Mouse (Mus musculus) cerebellum, adult 9-11 months (tissue): ENCODE results near the gene Ahnak.
"Not testable (repeated sequence)": the region's sequence is repeated elsewhere in the genome, so short reads cannot be mapped to it uniquely, and the experiment has no call there.

ENCODE experiments used
- DNase-seq: peaks from one replicate; pipeline ENCODE4 v3.0.0; 2022

The Ahnak gene

DNA sequence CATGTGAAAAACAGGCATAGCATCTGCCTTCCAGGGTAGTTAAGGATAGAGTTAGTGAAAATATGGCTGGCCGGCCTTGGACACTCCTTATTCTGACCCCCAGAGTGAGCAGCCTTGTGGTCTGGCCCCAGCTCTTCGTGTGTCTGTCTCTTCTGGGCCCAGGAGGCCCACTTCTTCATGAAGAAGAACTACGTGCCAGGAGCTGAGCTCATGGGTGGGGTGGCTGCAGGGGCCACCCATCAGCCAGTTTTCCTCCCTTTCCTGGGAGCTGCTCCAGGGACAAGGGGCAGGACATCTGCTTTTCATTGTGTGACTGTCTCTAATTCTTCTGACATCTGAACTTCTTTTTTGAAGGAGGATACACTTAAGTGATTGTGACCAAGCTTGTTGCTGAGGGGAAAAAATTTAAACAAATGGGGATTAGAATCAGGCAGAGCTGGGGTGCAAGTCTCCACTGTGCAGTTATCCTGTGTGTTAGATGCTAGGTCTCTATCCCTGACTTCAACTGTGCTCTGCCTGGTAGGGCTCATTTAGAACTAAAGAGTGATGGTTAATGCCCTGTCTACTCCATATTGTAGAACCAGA lies 116.1 kb downstream of the Ahnak start:
- DNase-seq: no peak

DNA sequence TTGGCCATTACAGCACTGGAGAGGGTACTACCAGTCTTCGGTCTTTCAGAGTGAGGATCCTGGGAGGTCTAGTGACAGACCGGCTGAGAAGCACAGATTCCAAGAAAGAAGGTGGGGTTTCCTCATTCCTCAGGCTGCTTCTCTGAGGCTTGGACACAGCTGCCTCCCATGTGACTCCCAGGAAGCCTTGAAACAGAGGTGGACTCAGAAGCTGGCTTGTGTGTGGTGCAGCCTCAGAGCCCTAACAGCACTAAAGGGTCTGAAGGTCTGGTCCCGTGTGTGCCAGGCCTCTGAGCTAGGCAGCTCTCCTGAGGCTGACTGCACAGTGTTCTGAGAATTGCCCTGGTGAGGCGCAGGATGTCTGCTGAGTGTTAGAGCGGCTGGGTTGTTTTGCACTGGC lies 117.0 kb downstream of the Ahnak start:
- no peak for DNase-seq

DNA sequence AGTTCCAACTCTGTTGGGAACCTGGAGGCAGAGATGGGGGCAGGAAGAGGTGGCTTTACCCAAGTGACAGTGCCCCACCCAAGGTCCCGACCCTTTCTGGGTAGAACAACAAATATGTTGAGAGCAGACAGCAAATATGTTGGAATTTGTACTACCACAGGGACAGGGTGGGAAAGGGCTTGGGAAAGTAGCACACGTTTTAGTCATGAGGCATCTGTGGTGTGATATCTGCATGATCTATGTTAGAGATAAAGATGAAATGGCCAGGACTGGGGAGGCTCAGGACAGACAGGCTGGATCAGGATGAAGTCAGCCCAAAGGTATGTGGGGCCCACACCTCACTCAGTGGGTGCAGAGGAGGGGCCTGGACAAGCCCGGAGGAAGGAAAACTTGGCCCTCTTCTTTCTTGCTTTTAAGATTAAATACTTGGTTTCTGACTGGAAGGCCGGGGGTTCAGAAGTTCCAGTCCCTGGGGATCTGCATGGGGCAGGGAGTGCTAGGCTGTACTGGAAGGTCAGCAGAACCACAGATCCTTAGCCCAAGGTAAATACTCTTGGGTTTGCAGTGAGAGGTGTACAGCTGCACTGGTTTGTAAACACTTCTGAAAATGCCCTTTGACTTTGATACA lies 117.8 kb downstream of the Ahnak start:
- no peak for DNase-seq

DNA sequence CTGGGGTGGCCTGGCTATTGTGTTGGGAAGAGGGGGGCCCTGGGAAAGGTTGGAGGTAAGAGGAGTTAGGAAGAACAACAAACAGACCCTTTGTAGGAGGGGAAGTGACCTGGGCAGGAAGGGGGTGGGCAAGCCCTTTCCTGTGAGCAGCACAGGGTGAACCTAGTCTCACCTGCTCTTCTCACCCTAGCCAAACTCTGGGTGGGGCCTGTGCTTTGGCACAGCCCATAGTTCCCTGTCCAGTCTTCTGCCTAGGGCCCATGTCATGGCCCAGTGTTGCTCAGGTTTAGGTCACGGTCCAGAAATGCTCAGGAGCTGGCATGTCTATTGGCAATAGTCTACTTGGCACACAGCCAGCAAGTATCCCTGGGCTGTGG lies 118.3 kb downstream of the Ahnak start:
- DNase-seq: no peak

DNA sequence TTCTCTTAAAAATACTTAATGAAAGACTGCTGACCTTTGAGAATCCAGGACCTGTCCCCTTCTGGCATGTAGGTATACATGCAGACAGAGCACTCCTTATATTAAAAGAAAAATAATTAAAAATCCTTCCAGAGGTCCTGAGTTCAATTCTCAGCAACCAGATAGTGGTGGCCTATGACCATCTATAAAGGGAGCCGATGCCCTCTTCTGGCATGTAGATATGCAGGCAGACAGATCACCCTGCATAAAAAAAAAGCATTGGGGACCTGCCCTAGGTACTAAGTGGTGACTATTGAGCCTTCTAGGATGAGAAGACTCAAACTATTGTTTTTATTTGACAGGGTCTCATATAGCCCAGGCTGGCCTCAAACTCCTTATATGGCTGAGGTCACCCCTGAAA lies 119.5 kb downstream of the Ahnak start:
- DNase-seq: no peak

DNA sequence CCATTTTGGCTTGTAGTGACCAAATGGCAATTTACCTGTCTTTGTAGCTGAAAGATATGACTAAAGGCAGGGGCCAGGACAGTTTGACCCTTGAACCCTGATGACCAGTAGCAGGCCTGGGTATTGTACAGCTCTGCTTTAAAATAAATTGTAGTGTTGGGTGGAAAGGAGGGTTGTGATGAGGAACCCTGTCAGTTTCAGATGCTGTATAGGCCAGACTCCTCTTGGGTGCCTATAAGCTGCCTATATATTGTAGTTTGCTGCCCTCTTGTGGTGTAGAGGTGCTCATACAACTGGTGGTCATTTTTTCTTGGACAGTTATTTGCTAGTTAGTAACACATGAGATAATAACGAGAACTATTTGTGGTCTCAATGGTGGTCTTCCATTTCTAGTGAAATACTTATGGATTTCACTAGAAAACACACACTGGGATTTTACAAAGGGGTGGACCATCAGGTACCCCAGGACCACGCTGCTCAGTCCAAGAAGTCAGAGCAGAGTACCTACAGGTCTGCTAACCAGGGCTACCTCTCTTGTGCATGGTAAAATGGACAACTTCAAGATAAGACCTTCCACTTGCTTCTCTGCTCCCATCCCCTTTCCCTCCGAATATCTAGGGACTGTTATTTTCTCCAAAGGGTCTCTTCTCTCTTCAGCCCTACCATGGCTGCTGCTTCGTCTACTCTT lies 121.2 kb downstream of the Ahnak start:
- peak; percentile 66 for DNase-seq

DNA sequence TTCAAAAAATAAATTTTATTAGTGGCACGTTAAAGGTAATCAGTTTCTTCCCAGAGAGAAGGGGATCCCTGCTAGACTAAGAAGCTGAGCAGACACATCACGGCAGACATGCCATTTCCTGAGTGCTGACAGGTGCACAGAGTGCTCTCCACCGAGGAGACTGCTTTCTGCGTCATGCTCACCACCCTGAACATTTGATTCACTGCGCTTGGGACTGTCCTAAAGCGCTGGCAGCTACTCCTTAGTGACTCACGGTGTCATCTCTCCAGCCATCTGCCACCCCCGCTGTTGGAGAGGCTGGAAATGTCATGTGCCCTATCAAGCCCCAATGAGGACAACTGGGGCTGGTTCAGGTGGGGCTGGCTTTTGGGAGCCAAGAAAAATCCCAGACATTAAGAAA lies 123.0 kb downstream of the Ahnak start:
- peak; percentile 94 for DNase-seq

DNA sequence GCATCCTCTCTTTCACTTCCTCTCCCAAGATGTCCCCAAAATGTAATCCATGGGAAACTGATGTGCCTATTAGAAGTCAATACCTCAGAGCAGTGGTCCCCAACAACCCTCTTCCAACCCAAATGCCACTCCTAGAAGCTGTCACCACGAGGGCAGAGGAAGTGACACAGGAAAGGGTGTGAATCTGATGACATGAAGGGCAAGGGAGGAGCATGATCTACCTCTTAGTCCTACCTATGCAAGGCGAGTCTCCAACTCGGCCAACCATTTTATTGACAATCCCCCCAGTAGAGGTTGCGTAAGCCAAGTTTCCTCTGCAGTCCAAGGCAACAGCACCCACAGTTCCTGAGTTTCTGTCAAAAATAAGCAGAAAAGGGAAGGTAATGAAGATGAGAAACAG lies 127.2 kb downstream of the Ahnak start:
- no peak for DNase-seq

DNA sequence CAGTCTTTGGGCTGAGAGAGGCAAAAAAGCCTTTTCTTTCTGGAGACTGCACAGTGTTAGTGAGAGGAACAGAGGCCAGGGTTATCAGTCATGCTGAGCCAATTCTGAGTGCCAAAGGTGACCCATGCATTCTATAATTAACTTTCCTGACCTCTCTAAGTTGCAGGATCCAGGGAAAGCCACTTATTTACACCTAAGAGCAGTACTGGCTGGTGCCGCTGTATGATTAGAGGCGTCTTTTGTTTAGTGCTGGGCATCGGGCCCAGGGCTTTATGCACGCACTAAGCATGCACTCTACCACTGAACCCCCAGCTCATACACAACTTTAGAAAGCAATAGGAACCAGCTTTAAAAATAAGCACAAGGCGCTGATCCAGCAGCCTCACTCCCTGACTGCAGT lies 128.2 kb downstream of the Ahnak start:
- no peak for DNase-seq

DNA sequence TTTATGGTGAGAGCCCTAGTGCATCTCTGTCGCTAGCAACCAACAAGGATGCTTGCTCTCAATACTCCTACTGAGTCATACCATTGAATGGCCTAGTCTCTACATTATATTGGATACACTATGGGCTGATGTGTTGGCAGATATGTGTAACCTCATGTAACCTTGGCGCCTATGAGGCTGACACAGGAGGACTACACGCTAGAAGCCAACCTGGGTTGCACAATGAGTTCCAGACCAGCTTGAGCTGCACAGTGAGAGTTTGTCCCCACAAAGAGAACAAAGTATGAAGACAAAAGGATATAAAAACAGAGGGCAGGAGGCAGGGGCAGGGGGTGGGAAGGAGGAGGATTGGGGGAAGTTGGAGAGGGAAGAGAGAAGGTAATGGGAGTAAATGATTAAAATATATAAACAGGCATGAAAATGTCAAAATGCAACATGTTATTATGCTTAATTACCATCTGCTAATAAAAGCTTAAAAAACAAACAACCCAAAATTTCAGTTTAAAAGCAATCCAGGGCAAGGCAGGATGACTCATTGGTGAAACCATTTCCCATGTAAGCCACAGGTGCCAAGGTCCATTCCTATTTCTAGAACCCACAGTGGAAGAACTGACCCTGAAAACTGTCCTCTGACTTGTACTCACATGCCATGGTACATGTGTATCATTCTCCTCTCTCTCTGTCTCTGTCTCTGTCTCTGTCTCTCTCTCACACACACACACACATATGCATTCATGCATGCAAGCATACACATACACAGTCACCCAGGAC lies 130.8 kb downstream of the Ahnak start:
- no peak for DNase-seq

DNA sequence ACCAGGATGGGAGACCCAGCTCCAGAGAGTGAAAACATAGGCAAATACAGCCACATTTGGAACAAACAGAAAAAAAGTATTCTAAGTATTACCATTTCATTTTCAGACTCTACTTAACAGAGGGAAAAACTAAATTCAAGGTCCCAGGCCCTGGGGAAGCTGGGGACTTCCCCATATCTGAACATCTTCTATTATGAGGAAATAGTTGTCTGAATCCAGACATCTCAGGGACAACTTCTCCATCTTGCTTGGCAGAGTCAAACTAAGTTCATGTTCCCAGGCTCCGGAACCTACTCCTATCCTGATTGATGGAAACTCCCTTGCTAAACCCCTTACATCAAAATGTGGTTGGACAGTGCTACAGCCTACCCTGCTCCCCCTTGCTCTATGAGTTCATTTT lies 133.3 kb downstream of the Ahnak start:
- DNase-seq: no peak

DNA sequence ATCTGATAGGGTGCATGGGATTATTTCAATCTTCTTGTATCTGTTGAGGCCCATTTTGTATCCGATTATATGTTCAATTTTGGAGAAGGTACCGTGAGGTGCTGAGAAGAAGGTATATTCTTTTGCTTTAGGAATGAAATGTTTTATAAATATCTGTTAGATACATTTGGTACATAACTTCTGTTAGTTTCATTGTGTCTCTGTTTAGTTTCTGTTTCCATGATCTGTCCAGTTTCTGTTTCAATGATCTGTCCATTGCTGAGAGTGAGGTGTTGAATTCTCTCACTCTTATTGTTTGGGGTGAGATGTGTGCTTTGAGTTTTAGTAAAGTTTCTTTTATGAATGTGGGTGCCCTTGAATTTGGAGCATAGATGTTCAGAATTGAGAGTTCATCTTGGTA lies 134.9 kb downstream of the Ahnak start:
- not testable (repeated sequence) for DNase-seq
